Mouse (Mus musculus) retina, postnatal 7 days (tissue): ENCODE measurements around the gene Ackr4.

Experiments used
- DNase-seq: peaks from one replicate; pipeline ENCODE4 v3.0.0-alpha.2; 2012; ENCODE audit warnings: low read depth, low spot score

Gene Ackr4

DNA sequence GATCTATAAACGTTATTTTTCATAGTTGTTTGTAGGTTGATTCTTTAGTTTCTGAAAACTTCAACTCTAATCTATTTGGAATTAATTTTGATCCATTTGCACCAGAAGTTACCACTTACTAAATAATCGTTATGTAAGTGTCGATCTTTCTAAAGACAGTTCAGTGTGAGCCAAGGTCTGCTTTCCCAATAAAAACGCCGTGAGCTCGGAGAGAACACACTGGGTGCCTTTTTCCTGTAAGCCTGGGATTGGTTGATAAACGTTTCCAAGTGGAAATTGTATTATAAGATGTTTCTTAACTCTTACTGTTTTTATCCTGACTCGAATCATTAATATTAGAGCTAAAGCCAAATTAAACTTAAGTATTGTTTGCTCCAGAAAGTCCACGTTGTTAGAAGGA is 19.8 kb downstream of the Ackr4 start:
- DNase-seq, result no peak

DNA sequence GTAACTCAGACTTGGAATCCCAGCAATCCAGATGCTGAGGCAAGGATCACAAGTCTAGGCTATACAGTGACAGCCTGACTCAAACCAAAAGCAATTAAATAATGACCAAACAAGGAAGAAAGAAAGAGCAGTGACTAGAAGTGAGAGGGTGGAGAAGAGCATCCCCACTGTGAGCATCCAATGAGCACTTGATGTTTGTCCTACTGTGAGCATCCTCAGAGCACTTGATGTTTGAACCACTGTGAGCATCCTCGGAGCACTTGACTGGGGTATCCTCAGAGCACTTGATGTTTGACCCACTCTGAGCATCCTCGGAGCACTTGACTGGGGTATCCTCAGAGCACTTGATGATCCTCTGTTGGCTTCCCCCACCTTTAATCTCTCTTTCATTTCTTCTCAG is 21.7 kb downstream of the Ackr4 start:
- no peak for DNase-seq

DNA sequence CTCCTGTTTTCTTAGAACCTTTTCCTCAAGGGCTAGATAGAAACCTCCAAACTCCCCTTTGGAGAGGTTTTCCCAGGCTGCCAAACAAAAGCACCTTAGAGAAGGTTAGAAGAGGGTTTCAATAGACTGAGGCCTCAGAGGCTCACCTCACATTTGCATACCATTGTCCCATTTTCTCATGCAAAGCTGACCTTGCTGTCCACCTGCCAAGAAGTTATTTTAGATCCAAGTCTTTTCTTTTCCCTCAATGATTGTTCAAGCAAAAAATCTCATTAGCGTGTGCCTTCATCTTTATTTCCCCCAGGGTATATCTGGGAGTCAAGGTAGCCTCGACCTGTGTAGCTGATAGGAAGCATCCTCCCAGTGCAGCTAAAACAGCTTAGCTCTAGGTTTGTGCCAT is 23.8 kb downstream of the Ackr4 start:
- no peak for DNase-seq

GRCm38 (mm10) chr9:104102301-104102700 is 24.4 kb downstream of the Ackr4 start:
- DNase-seq, result no peak

GRCm38 (mm10) chr9:104101458-104101857 is 25.3 kb downstream of the Ackr4 start:
- no peak for DNase-seq

- no peak for DNase-seq
These were observed 25.9 kb downstream of the Ackr4 start for GRCm38 (mm10) chr9:104100822-104101221.

DNA sequence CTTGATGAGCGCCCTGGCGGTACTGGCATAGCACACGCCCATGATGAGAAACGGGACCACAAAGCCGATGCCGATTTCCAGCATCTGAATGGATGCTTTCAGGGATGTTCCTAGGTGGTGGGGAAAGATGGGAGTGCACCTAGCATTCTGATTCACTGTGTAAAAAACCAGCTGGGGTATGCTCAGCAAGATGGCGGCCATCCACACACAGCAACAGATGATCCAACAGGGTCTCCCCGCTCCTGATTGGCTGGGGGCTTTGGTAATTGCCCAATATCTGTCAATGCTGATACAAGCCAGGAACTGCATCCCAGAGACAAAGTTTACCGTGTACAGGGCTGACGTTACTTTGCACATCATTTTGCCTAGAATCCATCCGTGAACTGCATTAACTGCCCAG is 27.7 kb downstream of the Ackr4 start:
- no peak for DNase-seq

GRCm38 (mm10) chr9:104098256-104098655 is 28.5 kb downstream of the Ackr4 start:
- DNase-seq, result no peak

GRCm38 (mm10) chr9:104092945-104093344 is 33.8 kb downstream of the Ackr4 start:
- no peak for DNase-seq

DNA sequence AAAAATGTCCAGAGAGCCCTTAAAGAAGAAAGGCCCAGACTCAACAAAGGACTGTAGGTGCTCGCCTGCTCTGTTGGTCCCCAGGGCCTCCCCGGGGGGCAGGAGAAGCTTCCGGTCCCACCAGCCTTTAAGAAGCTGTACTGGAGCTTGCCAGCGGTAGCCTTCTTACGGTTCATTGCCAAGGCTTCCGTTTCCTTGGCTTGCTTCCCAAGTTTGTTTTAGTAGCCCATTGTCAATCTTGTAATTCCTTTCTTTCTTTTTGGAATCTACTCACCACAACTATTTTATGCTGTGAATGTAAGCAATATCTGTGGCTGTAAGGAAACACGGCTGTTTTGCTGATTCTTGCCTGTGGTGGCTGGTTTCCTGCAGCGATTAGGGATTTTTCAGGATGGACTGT is 38.2 kb downstream of the Ackr4 start:
- DNase-seq, result no peak

- no peak for DNase-seq
These were observed 40.9 kb downstream of the Ackr4 start for GRCm38 (mm10) chr9:104085730-104086429.

DNA sequence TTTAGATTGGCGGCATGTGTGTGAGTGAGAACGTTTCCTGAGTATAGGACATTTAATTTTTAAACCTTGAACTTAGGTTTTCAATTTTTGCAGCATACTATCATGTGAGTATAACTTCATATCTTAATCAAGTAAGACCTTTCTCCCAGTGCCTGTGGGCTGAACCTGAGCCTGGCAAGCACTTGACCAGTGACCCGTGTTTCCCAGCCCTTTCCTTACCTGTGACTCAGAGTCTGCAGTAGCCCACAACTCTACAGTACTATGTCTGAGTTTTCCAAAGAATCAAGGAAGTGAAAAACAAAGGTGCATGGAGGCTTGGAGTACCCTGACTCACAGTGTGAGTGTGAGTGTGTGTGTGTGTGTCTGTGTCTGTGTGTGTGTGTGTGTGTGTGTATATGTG is 46.7 kb downstream of the Ackr4 start:
- DNase-seq, result no peak

- DNase-seq, result no peak
These were observed 47.4 kb downstream of the Ackr4 start for GRCm38 (mm10) chr9:104079379-104079778.

GRCm38 (mm10) chr9:104078780-104079179 is 48.0 kb downstream of the Ackr4 start:
- DNase-seq, result no peak

DNA sequence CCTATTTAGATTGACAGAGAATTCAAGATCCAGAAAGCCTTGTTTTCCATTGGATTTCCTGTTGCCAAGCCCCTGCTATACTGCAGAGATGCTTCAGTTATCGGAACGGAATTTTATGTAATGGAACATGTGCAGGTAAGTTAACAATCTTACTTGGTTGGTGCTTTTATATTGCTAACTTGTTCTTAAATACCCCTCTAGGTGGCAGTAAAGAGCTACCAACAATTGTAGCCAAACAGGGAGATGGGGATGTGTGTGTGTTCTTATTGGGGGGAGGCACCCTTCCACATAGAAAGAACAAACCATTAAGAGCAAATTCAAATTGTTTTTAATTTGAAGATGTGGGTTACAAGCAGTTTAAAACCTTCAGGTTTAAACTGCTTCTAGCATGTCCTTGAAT is 50.9 kb downstream of the Ackr4 start:
- DNase-seq, result no peak

DNA sequence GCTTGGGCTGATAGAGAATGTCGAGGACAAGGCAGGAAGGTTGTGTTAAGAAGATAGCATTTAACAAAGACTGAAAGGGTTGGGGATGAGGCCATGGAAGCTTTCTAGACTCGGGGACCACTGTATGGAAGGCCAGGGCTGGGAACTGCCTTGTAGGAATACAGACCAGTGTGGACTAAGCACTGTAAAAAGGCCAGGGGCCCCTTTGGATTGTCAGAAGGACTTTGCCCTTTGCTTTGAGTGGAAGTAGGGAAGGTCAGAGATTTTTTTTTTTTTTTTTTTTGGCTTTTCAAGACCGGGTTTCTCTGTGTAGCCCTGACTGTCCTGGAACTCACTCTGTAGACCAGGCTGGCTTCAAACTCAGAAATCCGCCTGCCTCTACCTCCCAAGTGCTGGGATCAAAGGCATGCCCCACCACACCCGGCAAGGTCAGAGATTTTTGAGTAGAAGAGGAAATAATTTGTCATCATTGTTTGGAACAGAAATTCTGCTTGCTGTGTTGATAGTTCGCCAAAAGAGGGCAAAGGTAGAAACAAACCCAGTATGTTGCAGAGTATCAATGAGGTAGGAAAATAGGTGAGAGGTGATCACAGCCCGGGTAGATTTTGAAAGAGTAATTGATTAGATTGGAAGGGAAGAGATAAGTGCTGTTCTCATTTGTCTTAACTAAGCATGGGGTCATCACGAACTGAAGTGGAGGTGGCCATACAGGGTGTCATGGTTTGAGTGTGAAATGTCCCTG is 55.7 kb downstream of the Ackr4 start:
- no peak for DNase-seq

DNA sequence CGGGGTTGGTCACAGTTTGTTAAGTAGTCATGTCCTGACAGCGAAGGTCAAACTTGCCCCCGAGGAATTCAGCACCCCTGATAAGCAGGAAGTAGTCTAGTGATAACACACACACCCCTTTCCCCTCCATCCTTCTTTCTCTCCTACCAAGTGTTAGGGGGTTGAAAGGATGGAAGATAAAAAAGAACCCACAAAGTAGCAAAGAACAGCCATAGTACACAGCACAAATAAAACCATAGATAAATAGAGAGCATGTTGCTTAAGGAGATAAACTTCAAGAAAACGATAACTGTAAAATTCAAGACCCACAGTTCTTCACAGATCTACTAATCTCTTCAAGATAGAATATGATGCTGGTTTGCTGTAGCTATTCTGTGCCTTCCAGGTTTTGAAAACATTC is 56.5 kb downstream of the Ackr4 start:
- no peak for DNase-seq

DNA sequence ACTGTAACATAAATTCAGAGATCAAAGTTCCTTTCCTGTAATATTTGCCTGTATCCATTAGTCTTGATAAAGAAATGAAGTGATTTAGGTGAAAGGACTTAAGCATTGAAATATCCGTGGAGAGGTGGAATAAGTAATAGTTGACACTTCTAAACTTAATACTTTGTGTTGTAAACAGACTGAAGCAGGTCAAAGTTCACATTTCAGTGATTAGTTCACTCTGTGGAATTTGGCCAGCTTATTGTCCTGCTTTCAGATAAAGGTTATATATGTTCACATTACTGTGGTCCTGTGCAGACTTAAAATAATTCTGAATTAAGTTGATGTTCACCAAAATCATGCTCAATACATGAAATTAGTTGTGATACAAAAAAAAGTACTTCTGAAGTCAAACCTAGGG is 62.2 kb downstream of the Ackr4 start:
- DNase-seq, result no peak

GRCm38 (mm10) chr9:104063244-104063961 is 63.3 kb downstream of the Ackr4 start, which contains the start of gene Acad11:
Acad11 (plus strand) TSS chr9:104063377.
- DNase-seq, result peak; percentile 87

DNA sequence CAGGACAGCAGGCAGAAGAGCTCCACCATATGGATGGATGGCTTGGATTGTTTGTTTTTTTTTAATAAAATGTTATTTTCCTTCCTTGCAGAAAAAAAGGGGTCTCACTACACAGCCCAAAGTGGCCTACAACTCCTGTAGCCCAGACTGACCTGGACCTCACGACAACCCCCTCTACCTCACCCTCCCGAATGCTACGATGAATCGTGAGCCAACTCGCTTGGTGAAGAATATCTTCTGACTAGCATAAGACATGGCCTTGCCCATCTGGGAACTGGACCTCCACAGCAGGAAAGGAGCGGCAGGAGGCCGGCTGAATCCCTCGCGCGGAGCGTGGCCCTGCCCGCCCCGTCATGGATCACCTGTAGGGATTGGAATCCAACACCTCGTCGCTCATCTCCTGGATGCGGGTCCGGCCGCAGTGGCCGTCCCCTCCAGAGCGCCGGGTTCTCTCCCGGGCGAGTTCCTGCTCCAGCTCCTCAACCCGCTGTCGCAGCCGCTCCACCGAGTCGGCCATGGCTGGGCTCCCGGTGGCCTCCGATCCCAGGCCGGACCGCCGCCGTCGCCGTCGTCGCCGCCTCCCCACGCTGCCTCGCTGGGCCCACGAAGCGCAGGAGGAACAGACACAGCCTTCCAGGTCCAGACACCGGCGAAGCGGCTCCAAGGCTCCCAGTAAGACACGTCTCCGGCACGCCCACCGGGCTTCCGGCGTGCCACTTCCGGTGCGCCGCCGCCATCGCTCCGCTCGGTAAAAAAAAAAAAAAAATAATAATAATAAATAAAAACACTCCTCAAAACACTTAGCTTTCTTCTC is 64.1 kb downstream of the Ackr4 start, which contains the start of gene Uba5:
TSS of gene Uba5 (minus strand) at position 705 of the 814 bp plus-strand sequence.
- DNase-seq, result no peak

DNA sequence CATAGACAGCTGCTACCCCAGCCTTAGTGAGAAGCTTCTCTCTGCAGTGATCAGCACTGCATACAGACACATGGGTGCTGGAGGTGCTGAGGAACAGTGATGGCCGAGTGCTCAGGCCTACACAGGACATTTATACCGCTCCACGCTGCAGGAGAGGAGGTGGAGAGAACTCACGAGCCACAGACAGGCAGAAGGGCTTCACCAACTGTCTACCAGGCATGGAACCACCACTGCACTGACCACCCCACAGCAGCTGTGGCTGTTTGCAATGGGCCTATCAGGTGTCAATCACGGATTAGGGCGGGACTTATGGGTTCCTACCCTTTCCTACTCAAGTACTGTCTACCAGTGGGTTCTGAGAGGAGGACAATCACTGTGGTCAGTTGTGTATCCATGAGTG is 75.7 kb downstream of the Ackr4 start:
- no peak for DNase-seq

- no peak for DNase-seq
These were observed 83.1 kb downstream of the Ackr4 start for GRCm38 (mm10) chr9:104043676-104044075.
